Mouse (Mus musculus): Measurements from ENCODE around the gene Slc25a21. TPM values are rescaled to one million over a fixed set of nuclear protein-coding genes. Genes with fewer than 3 reads are reported as not detected.
A peak's percentile ranks its signal among the peaks of the same experiment; 100 is the strongest.

The Slc25a21 gene
- polyA plus RNA-seq, 1 experiment from 2014 or later: 5.1 TPM

- H3K27me3 ChIP-seq (ENCODE audit: insufficient read depth, low read length): no peaks in the 10 kb centered on the region
- no peak overlapping the region for H3K9ac ChIP-seq (ENCODE audit: low read depth, low read length)
- no peaks in the 10 kb centered on the region for H3K36me3 ChIP-seq (ENCODE audit: insufficient read depth, low read length)
- H3K4me3 ChIP-seq (replicated peaks; ENCODE audit: low read depth, low read length): no peak overlapping the region
- DNase-seq (ENCODE audit: low spot score) (no peak), ATAC-seq (replicated peaks; ENCODE audit: low FRiP score, low read depth) (no peak)
- WGBS: 58% methylated on average over 5 of the region's 5 CpGs
- no peaks in the 10 kb centered on the region for H3K4me1 ChIP-seq (replicated peaks; ENCODE audit: insufficient read depth, low read length)
- no peak for TF ChIP-seq CTCF (IDR thresholded peaks at IDR 0.05; ENCODE audit: low read depth)
- H3K9me3 ChIP-seq (replicated peaks; ENCODE audit: low read length): no peaks in the 10 kb centered on the region
- no peak overlapping the region for H3K27ac ChIP-seq
- H3K4me2 ChIP-seq (ENCODE audit: low read length): no peak overlapping the region
Observed at GRCm38 (mm10) chr12:57083533-57083932, 113.7 kb downstream of the Slc25a21 start.

GRCm38 (mm10) chr12:57076606-57077005 is 120.7 kb downstream of the Slc25a21 start:
- TF ChIP-seq CTCF (IDR thresholded peaks at IDR 0.05; ENCODE audit: low read depth): no peak
- Histone ChIP-seq H3K4me2 (ENCODE audit: low read length) (peak overlapping the region; percentile 1; the same call in 1 of the 2 replicates), H3K27ac (no peak overlapping the region), H3K4me1 (replicated peaks; ENCODE audit: insufficient read depth, low read length) (no peaks in the 10 kb centered on the region), H3K36me3 (ENCODE audit: insufficient read depth, low read length) (no peaks in the 10 kb centered on the region), H3K4me3 (replicated peaks; ENCODE audit: low read depth, low read length) (no peak overlapping the region), H3K27me3 (ENCODE audit: insufficient read depth, low read length) (no peaks in the 10 kb centered on the region), H3K9me3 (replicated peaks; ENCODE audit: low read length) (no peaks in the 10 kb centered on the region), H3K9ac (ENCODE audit: low read depth, low read length) (no peak overlapping the region)
- 27% methylated on average over 4 of the region's 4 CpGs for WGBS
- peak; percentile 38 for DNase-seq (ENCODE audit: low spot score)
- ATAC-seq (replicated peaks; ENCODE audit: low FRiP score, low read depth): no peak

- no peak overlapping the region for H3K9ac ChIP-seq (ENCODE audit: low read depth, low read length)
- no peak overlapping the region for H3K4me2 ChIP-seq (ENCODE audit: low read length)
- 86% methylated on average over 2 of the region's 2 CpGs for WGBS
- no peaks in the 10 kb centered on the region for H3K9me3 ChIP-seq (replicated peaks; ENCODE audit: low read length)
- no peaks in the 10 kb centered on the region for H3K27me3 ChIP-seq (ENCODE audit: insufficient read depth, low read length)
- no peaks in the 10 kb centered on the region for H3K4me1 ChIP-seq (replicated peaks; ENCODE audit: insufficient read depth, low read length)
- TF ChIP-seq CTCF (IDR thresholded peaks at IDR 0.05; ENCODE audit: low read depth): no peak
- H3K27ac ChIP-seq: no peak overlapping the region
- ATAC-seq (replicated peaks; ENCODE audit: low FRiP score, low read depth): no peak
- DNase-seq (ENCODE audit: low spot score): no peak
- H3K4me3 ChIP-seq (replicated peaks; ENCODE audit: low read depth, low read length): no peak overlapping the region
- H3K36me3 ChIP-seq (ENCODE audit: insufficient read depth, low read length): no peaks in the 10 kb centered on the region
Observed at GRCm38 (mm10) chr12:57072616-57073015, 124.7 kb downstream of the Slc25a21 start.

GRCm38 (mm10) chr12:57068607-57069006 is 128.7 kb downstream of the Slc25a21 start:
- H3K9ac ChIP-seq (ENCODE audit: low read depth, low read length): no peak overlapping the region
- no peaks in the 10 kb centered on the region for H3K27me3 ChIP-seq (ENCODE audit: insufficient read depth, low read length)
- 23% methylated on average over 5 of the region's 5 CpGs for WGBS
- no peak overlapping the region for H3K4me2 ChIP-seq (ENCODE audit: low read length)
- H3K9me3 ChIP-seq (replicated peaks; ENCODE audit: low read length): no peaks in the 10 kb centered on the region
- H3K36me3 ChIP-seq (ENCODE audit: insufficient read depth, low read length): no peaks in the 10 kb centered on the region
- H3K4me1 ChIP-seq (replicated peaks; ENCODE audit: insufficient read depth, low read length): no peaks in the 10 kb centered on the region
- no peak for ATAC-seq (replicated peaks; ENCODE audit: low FRiP score, low read depth)
- no peak for TF ChIP-seq CTCF (IDR thresholded peaks at IDR 0.05; ENCODE audit: low read depth)
- no peak overlapping the region for H3K4me3 ChIP-seq (replicated peaks; ENCODE audit: low read depth, low read length)
- peak; percentile 19 for DNase-seq (ENCODE audit: low spot score)
- no peak overlapping the region for H3K27ac ChIP-seq

- H3K36me3 ChIP-seq (ENCODE audit: insufficient read depth, low read length): no peaks in the 10 kb centered on the region
- no peak for DNase-seq (ENCODE audit: low spot score)
- H3K4me1 ChIP-seq (replicated peaks; ENCODE audit: insufficient read depth, low read length): no peaks in the 10 kb centered on the region
- no peak overlapping the region for H3K27ac ChIP-seq
- H3K27me3 ChIP-seq (ENCODE audit: insufficient read depth, low read length): no peaks in the 10 kb centered on the region
- no peak overlapping the region for H3K4me3 ChIP-seq (replicated peaks; ENCODE audit: low read depth, low read length)
- no peak overlapping the region for H3K4me2 ChIP-seq (ENCODE audit: low read length)
- 61% methylated on average over 4 of the region's 4 CpGs for WGBS
- H3K9me3 ChIP-seq (replicated peaks; ENCODE audit: low read length): no peaks in the 10 kb centered on the region
- H3K9ac ChIP-seq (ENCODE audit: low read depth, low read length): no peak overlapping the region
- ATAC-seq (replicated peaks; ENCODE audit: low FRiP score, low read depth): no peak
- no peak for TF ChIP-seq CTCF (IDR thresholded peaks at IDR 0.05; ENCODE audit: low read depth)
Observed at GRCm38 (mm10) chr12:57019737-57020136, 177.5 kb downstream of the Slc25a21 start.

- ATAC-seq (replicated peaks; ENCODE audit: low FRiP score, low read depth) (no peak), DNase-seq (ENCODE audit: low spot score) (no peak)
- Histone ChIP-seq H3K27ac (no peak overlapping the region), H3K4me3 (replicated peaks; ENCODE audit: low read depth, low read length) (no peak overlapping the region), H3K4me1 (replicated peaks; ENCODE audit: insufficient read depth, low read length) (no peaks in the 10 kb centered on the region), H3K4me2 (ENCODE audit: low read length) (no peak overlapping the region), H3K9me3 (replicated peaks; ENCODE audit: low read length) (no peaks in the 10 kb centered on the region), H3K9ac (ENCODE audit: low read depth, low read length) (no peak overlapping the region), H3K36me3 (ENCODE audit: insufficient read depth, low read length) (no peaks in the 10 kb centered on the region), H3K27me3 (ENCODE audit: insufficient read depth, low read length) (no peaks in the 10 kb centered on the region)
- 90% methylated on average over 3 of the region's 3 CpGs for WGBS
- no peak for TF ChIP-seq CTCF (IDR thresholded peaks at IDR 0.05; ENCODE audit: low read depth)
Observed at GRCm38 (mm10) chr12:57016845-57017244, 180.4 kb downstream of the Slc25a21 start.

- peak; percentile 16 for DNase-seq (ENCODE audit: low spot score)
- whole genome bisulfite sequencing: 57% methylated on average over 3 of the region's 3 CpGs
- Histone ChIP-seq H3K4me2 (ENCODE audit: low read length) (no peak overlapping the region), H3K27ac (no peak overlapping the region), H3K4me1 (replicated peaks; ENCODE audit: insufficient read depth, low read length) (no peaks in the 10 kb centered on the region), H3K4me3 (replicated peaks; ENCODE audit: low read depth, low read length) (no peak overlapping the region), H3K36me3 (ENCODE audit: insufficient read depth, low read length) (no peaks in the 10 kb centered on the region), H3K27me3 (ENCODE audit: insufficient read depth, low read length) (no peaks in the 10 kb centered on the region), H3K9ac (ENCODE audit: low read depth, low read length) (no peak overlapping the region), H3K9me3 (replicated peaks; ENCODE audit: low read length) (no peaks in the 10 kb centered on the region)
- ATAC-seq (replicated peaks; ENCODE audit: low FRiP score, low read depth): no peak
- no peak for TF ChIP-seq CTCF (IDR thresholded peaks at IDR 0.05; ENCODE audit: low read depth)
Observed at GRCm38 (mm10) chr12:57016324-57016723, 180.9 kb downstream of the Slc25a21 start.

All from kidney, postnatal 0 days (tissue).